Mouse (Mus musculus): Measurements from ENCODE around the gene Fam227a. TPM values are rescaled to one million over a fixed set of nuclear protein-coding genes. Genes with fewer than 3 reads are reported as not detected.
"Not testable (repeated sequence)": the region's sequence is repeated elsewhere in the genome, so short reads cannot be mapped to it uniquely, and the experiment has no call there.

Gene Fam227a
- total RNA-seq, 2 experiments from 2014 or later = 10.2 to 11.0 TPM

- DNase-seq (ENCODE audit: low spot score in 2 of 2) = no peak
Observed at GRCm38 (mm10) chr15:79684616-79685015, 25.9 kb upstream of the Fam227a start.

- no peak for DNase-seq (ENCODE audit: low spot score in 2 of 2)
Observed at GRCm38 (mm10) chr15:79683707-79684465, 25.1 kb upstream of the Fam227a start.

GRCm38 (mm10) chr15:79683146-79683545, 24.4 kb upstream of the Fam227a start:
- DNase-seq (ENCODE audit: low spot score in 2 of 2) = no peak

- DNase-seq (ENCODE audit: low spot score in 2 of 2) = no peak
Observed at GRCm38 (mm10) chr15:79681973-79682372, 23.2 kb upstream of the Fam227a start.

GRCm38 (mm10) chr15:79677936-79678335, 19.2 kb upstream of the Fam227a start:
- DNase-seq (ENCODE audit: low spot score in 2 of 2) = no peak

GRCm38 (mm10) chr15:79671828-79672348, 13.1 kb upstream of the Fam227a start:
- not testable (repeated sequence) for DNase-seq (ENCODE audit: low spot score in 2 of 2)

GRCm38 (mm10) chr15:79670972-79671299, 12.2 kb upstream of the Fam227a start:
- DNase-seq (ENCODE audit: low spot score in 2 of 2) = no peak

GRCm38 (mm10) chr15:79670249-79670971, 11.7 kb upstream of the Fam227a start, which contains the start of gene Tomm22:
Gene Tomm22, plus strand, starts transcription at chr15:79670861.
- DNase-seq (ENCODE audit: low spot score in 2 of 2) = peak; percentile 81 to 93

- no peak for DNase-seq (ENCODE audit: low spot score in 2 of 2)
Observed at GRCm38 (mm10) chr15:79669195-79669594, 10.4 kb upstream of the Fam227a start.

- DNase-seq (ENCODE audit: low spot score in 2 of 2) = no peak
Observed at GRCm38 (mm10) chr15:79664666-79665065, 5.9 kb upstream of the Fam227a start.

- DNase-seq (ENCODE audit: low spot score in 2 of 2) = no peak
Observed at GRCm38 (mm10) chr15:79661852-79662251, 3.1 kb upstream of the Fam227a start.

- DNase-seq (ENCODE audit: low spot score in 2 of 2) = peak; percentile 84 to 91
Observed at GRCm38 (mm10) chr15:79657837-79658530, 772 bp downstream of the Fam227a start.

- DNase-seq (ENCODE audit: low spot score in 2 of 2) = no peak
Observed at GRCm38 (mm10) chr15:79656451-79656850, 2.3 kb downstream of the Fam227a start.

GRCm38 (mm10) chr15:79651481-79651880, 7.3 kb downstream of the Fam227a start:
- no peak for DNase-seq (ENCODE audit: low spot score in 2 of 2)

GRCm38 (mm10) chr15:79650569-79650968, 8.2 kb downstream of the Fam227a start:
- DNase-seq (ENCODE audit: low spot score in 2 of 2) = peak in 1 of 2 experiments; percentile 38

GRCm38 (mm10) chr15:79648130-79648529, 10.6 kb downstream of the Fam227a start:
- DNase-seq (ENCODE audit: low spot score in 2 of 2) = no peak

GRCm38 (mm10) chr15:79645483-79645882, 13.3 kb downstream of the Fam227a start:
- no peak for DNase-seq (ENCODE audit: low spot score in 2 of 2)

GRCm38 (mm10) chr15:79641135-79641817, 17.5 kb downstream of the Fam227a start:
- no peak for DNase-seq (ENCODE audit: low spot score in 2 of 2)

GRCm38 (mm10) chr15:79630471-79630870, 28.3 kb downstream of the Fam227a start:
- no peak for DNase-seq (ENCODE audit: low spot score in 2 of 2)

GRCm38 (mm10) chr15:79619770-79620414, 38.9 kb downstream of the Fam227a start:
- DNase-seq (ENCODE audit: low spot score in 2 of 2) = no peak

GRCm38 (mm10) chr15:79618456-79618855, 40.3 kb downstream of the Fam227a start:
- no peak for DNase-seq (ENCODE audit: low spot score in 2 of 2)
